In genomic region chr8:12136178-12136455, GRCm38 (mm10) we compare ENCODE assay signal across 31 mouse cellular contexts.
DNase-seq lines count a peak whose midpoint lies in the region; ATAC-seq and TF ChIP-seq lines count a peak whose summit lies in the region.
"Had no signal": no experiment of that assay in that cellular context is flagged by ENCODE, and none has a peak within 500 bp of the region (broad histone marks: within the 10 kb centered on the region; RNA-seq: fewer than 3 reads in every experiment).

No protein-coding gene starts in this region.

- H3K4me3 ChIP-seq in hindbrain, embryonic 16.5 days (ENCODE audit: low read length): no peak overlapping the region
- H3K4me3 ChIP-seq in hindbrain, embryonic 13.5 days: no peak overlapping the region
- no peak overlapping the region for H3K4me3 ChIP-seq in midbrain, embryonic 15.5 days
- no peak overlapping the region for H3K4me3 ChIP-seq in midbrain, embryonic 10.5 days
- no peak overlapping the region for H3K4me3 ChIP-seq in forebrain, embryonic 13.5 days
- no peak overlapping the region for H3K4me3 ChIP-seq in olfactory bulb, adult 2 months (ENCODE audit: insufficient read depth, low read depth, low read length)
- H3K4me3 ChIP-seq in embryonic facial prominence, embryonic 10.5 days: no peak overlapping the region
- H3K4me3 ChIP-seq: erythroblast, embryonic 14.5 days; heart, embryonic 13.5 days; intestine, embryonic 15.5 days; limb, embryonic 10.5 days; limb, embryonic 15.5 days; liver, embryonic 13.5 days; megakaryocyte, embryonic 14.5 days had no signal

- DNase-seq in midbrain, embryonic 10.5 days (ENCODE audit: low spot score): no peak
- DNase-seq in embryonic facial prominence, embryonic 10.5 days (ENCODE audit: low spot score): no peak
- DNase-seq in heart, adult 11 months: no peak
- DNase-seq: adrenal gland, postnatal 14 days; cerebellum, adult 11-12 months; cerebellum, adult 9-11 months; gastrocnemius, postnatal 25 days; heart, adult 18-20 months; heart, postnatal 10 days; kidney, adult 8-10 months; kidney, postnatal 4 days; liver, embryonic 13.5 days; lung, adult 18-20 months; lung, postnatal 4 days; thymus, adult 18-20 months; thymus, postnatal 25 days had no signal

- H3K4me2 ChIP-seq in hindbrain, embryonic 16.5 days (ENCODE audit: low read length): no peak overlapping the region
- H3K4me2 ChIP-seq in hindbrain, embryonic 13.5 days: no peak overlapping the region
- H3K4me2 ChIP-seq in midbrain, embryonic 15.5 days: no peak overlapping the region
- no peak overlapping the region for H3K4me2 ChIP-seq in forebrain, embryonic 13.5 days
- H3K4me2 ChIP-seq: heart, embryonic 13.5 days; intestine, embryonic 15.5 days; limb, embryonic 15.5 days; liver, embryonic 13.5 days had no signal

- no peak overlapping the region for H3K9ac ChIP-seq in hindbrain, embryonic 16.5 days (ENCODE audit: low read depth, low read length)
- H3K9ac ChIP-seq in hindbrain, embryonic 13.5 days: no peak overlapping the region
- H3K9ac ChIP-seq in midbrain, embryonic 15.5 days: no peak overlapping the region
- H3K9ac ChIP-seq in forebrain, embryonic 13.5 days: no peak overlapping the region
- H3K9ac ChIP-seq: heart, embryonic 13.5 days; intestine, embryonic 15.5 days; limb, embryonic 15.5 days; liver, embryonic 13.5 days had no signal

- no peak overlapping the region for H3K27ac ChIP-seq in hindbrain, embryonic 16.5 days (ENCODE audit: low read depth, low read length)
- H3K27ac ChIP-seq in hindbrain, embryonic 13.5 days: no peak overlapping the region
- no peak overlapping the region for H3K27ac ChIP-seq in midbrain, embryonic 15.5 days
- no peak overlapping the region for H3K27ac ChIP-seq in midbrain, embryonic 10.5 days (replicated peaks)
- H3K27ac ChIP-seq in forebrain, embryonic 13.5 days: peak overlapping the region; percentile 49
- 0 out of 2 replicates have a peak overlapping the region, but pooled peaks have one; percentile 25 for H3K27ac ChIP-seq in olfactory bulb, adult 2 months (ENCODE audit: insufficient read depth, low read depth, low read length)
- no peak overlapping the region for H3K27ac ChIP-seq in embryonic facial prominence, embryonic 10.5 days (replicated peaks)
- H3K27ac ChIP-seq: heart, embryonic 13.5 days; intestine, embryonic 15.5 days; kidney, postnatal 0 days; limb, embryonic 10.5 days; limb, embryonic 15.5 days; liver, embryonic 13.5 days; stomach, postnatal 0 days had no signal

- ATAC-seq in hindbrain, embryonic 16.5 days: peak; percentile 61; the same call in 1 of the 2 replicates
- no peak for ATAC-seq in hindbrain, embryonic 13.5 days (ENCODE audit: low FRiP score)
- ATAC-seq in midbrain, embryonic 15.5 days (replicated peaks): peak; percentile 39; the same call in 1 of the 2 replicates
- ATAC-seq in forebrain, embryonic 13.5 days: peak; percentile 88
- ATAC-seq: CD4-positive, CD25-positive, alpha-beta regulatory T cell, adult 4 months; intestine, embryonic 15.5 days; lung, postnatal 0 days had no signal

- H3K36me3 ChIP-seq in hindbrain, embryonic 16.5 days (ENCODE audit: control insufficient read depth, insufficient read depth, low read length): no peaks in the 10 kb centered on the region
- no peaks in the 10 kb centered on the region for H3K36me3 ChIP-seq in hindbrain, embryonic 13.5 days
- no peaks in the 10 kb centered on the region for H3K36me3 ChIP-seq in midbrain, embryonic 15.5 days (replicated peaks)
- H3K36me3 ChIP-seq in midbrain, embryonic 10.5 days: no peaks in the 10 kb centered on the region
- H3K36me3 ChIP-seq in forebrain, embryonic 13.5 days (ENCODE audit: poor library complexity, severe bottlenecking): no peaks in the 10 kb centered on the region
- no peaks in the 10 kb centered on the region for H3K36me3 ChIP-seq in embryonic facial prominence, embryonic 10.5 days (replicated peaks)
- H3K36me3 ChIP-seq: heart, embryonic 13.5 days; intestine, embryonic 15.5 days; limb, embryonic 10.5 days; limb, embryonic 15.5 days; liver, embryonic 13.5 days had no signal

- peaks cover 16% of the 10 kb centered on the region for H3K27me3 ChIP-seq in hindbrain, embryonic 16.5 days (replicated peaks; ENCODE audit: control insufficient read depth, insufficient read depth, low read length)
- H3K27me3 ChIP-seq in hindbrain, embryonic 13.5 days: peaks cover 94% of the 10 kb centered on the region
- H3K27me3 ChIP-seq in midbrain, embryonic 15.5 days (replicated peaks): peaks cover 13% of the 10 kb centered on the region
- peaks cover 82% of the 10 kb centered on the region for H3K27me3 ChIP-seq in midbrain, embryonic 10.5 days (ENCODE audit: low read depth, poor library complexity, severe bottlenecking)
- peaks cover 77% of the 10 kb centered on the region for H3K27me3 ChIP-seq in forebrain, embryonic 13.5 days
- H3K27me3 ChIP-seq in embryonic facial prominence, embryonic 10.5 days (replicated peaks; ENCODE audit: low read depth, poor library complexity, severe bottlenecking): peaks cover 75% of the 10 kb centered on the region
- H3K27me3 ChIP-seq: liver, embryonic 13.5 days had no signal

- no peak for TF ChIP-seq POLR2A in olfactory bulb, adult 2 months (IDR thresholded peaks at IDR 0.05; ENCODE audit: insufficient read depth, low read depth, low read length)

- H3K4me1 ChIP-seq in hindbrain, embryonic 16.5 days (ENCODE audit: control insufficient read depth, insufficient read depth, low read depth, low read length): peaks cover 4% of the 10 kb centered on the region; the same call in 1 of the 2 replicates
- H3K4me1 ChIP-seq in hindbrain, embryonic 13.5 days (replicated peaks): peaks cover 33% of the 10 kb centered on the region
- peaks cover 10% of the 10 kb centered on the region; the same call in 1 of the 2 replicates for H3K4me1 ChIP-seq in midbrain, embryonic 15.5 days
- peaks cover 41% of the 10 kb centered on the region for H3K4me1 ChIP-seq in midbrain, embryonic 10.5 days
- peaks cover 53% of the 10 kb centered on the region for H3K4me1 ChIP-seq in forebrain, embryonic 13.5 days
- peaks cover 9% of the 10 kb centered on the region for H3K4me1 ChIP-seq in olfactory bulb, adult 2 months (ENCODE audit: control insufficient read depth, insufficient read depth, low read length)
- H3K4me1 ChIP-seq in embryonic facial prominence, embryonic 10.5 days: peaks cover 19% of the 10 kb centered on the region
- H3K4me1 ChIP-seq: heart, embryonic 13.5 days; intestine, embryonic 15.5 days; limb, embryonic 15.5 days; liver, embryonic 13.5 days; megakaryocyte, embryonic 14.5 days had no signal

- WGBS in hindbrain, embryonic 16.5 days: 27% methylated on average over 5 of the region's 5 CpGs
- 41% methylated on average over 5 of the region's 5 CpGs for WGBS in hindbrain, embryonic 13.5 days
- 20% methylated on average over 5 of the region's 5 CpGs for WGBS in midbrain, embryonic 15.5 days
- 45% methylated on average over 5 of the region's 5 CpGs for WGBS in midbrain, embryonic 10.5 days
- 8% methylated on average over 5 of the region's 5 CpGs for WGBS in forebrain, embryonic 13.5 days
- WGBS in olfactory bulb, adult 2 months: 41% methylated on average over 5 of the region's 5 CpGs
- 52% methylated on average over 5 of the region's 5 CpGs for WGBS in embryonic facial prominence, embryonic 10.5 days

- H3K9me3 ChIP-seq in hindbrain, embryonic 16.5 days (ENCODE audit: control insufficient read depth, low read length): no peaks in the 10 kb centered on the region
- H3K9me3 ChIP-seq in hindbrain, embryonic 13.5 days: no peaks in the 10 kb centered on the region
- no peaks in the 10 kb centered on the region for H3K9me3 ChIP-seq in midbrain, embryonic 15.5 days
- no peaks in the 10 kb centered on the region for H3K9me3 ChIP-seq in midbrain, embryonic 10.5 days (replicated peaks)
- no peaks in the 10 kb centered on the region for H3K9me3 ChIP-seq in forebrain, embryonic 13.5 days (replicated peaks)
- no peaks in the 10 kb centered on the region for H3K9me3 ChIP-seq in embryonic facial prominence, embryonic 10.5 days
- H3K9me3 ChIP-seq: heart, embryonic 13.5 days; intestine, embryonic 15.5 days; limb, embryonic 10.5 days; limb, embryonic 15.5 days; liver, embryonic 13.5 days had no signal

- TF ChIP-seq CTCF in olfactory bulb, adult 2 months (IDR thresholded peaks at IDR 0.05; ENCODE audit: insufficient read depth, low read depth, low read length): no peak

Comparison
In these comparisons a context has a peak if more than half of its experiments do, and no peak if none do; other contexts are left out.
1. H3K27ac ChIP-seq: peak in forebrain, embryonic 13.5 days (single experiment) and olfactory bulb, adult 2 months (single experiment); none in hindbrain, embryonic 16.5 days (single experiment), hindbrain, embryonic 13.5 days (single experiment), midbrain, embryonic 15.5 days (single experiment), midbrain, embryonic 10.5 days (single experiment) and embryonic facial prominence, embryonic 10.5 days (single experiment).